9 mouse cellular contexts compared by ENCODE assay signal in the genomic region with DNA sequence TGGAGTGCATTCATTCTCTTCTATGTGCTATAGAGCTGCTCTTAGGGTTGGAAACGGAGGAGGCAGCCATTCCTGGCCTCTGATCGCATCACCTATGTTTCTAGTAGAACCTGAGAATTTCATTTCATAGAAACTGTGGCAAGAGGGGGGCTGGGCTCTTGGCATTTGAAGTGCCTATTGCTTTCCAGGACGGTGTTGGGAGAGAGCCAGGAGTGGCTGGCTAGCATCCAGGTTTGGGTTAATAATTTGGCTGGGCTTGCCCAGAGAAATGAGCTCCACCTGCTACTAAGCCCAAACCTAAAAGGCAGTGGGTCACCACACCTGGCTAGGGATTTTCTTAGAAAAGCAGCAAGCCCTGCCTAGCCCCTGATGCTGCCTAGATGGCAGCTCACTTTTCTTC. TPM values are rescaled to one million over a fixed set of nuclear protein-coding genes. Genes with fewer than 3 reads are reported as not detected.
A peak's percentile ranks its signal among the peaks of the same experiment; 100 is the strongest.
DNase-seq lines count a peak whose midpoint lies in the region; ATAC-seq lines count a peak whose summit lies in the region.
"Had no signal": no experiment of that assay in that cellular context is flagged by ENCODE, and none has a peak within 500 bp of the region (broad histone marks: within the 10 kb centered on the region; RNA-seq: fewer than 3 reads in every experiment).

No protein-coding gene starts in this region.

- H3K27me3 ChIP-seq in heart, embryonic 10.5 days (ENCODE audit: insufficient read depth, poor library complexity, severe bottlenecking), result no peaks in the 10 kb centered on the region
- no peaks in the 10 kb centered on the region for H3K27me3 ChIP-seq in heart, embryonic 12.5 days (replicated peaks)

- ATAC-seq in heart, embryonic 12.5 days (ENCODE audit: insufficient number of reproducible peaks, low FRiP score), result no peak
- ATAC-seq in erythroblast, adult 5-6 weeks (replicated peaks; ENCODE audit: low FRiP score, poor library complexity, severe bottlenecking), result no peak

- H3K36me3 ChIP-seq in heart, embryonic 10.5 days, result peaks cover 10% of the 10 kb centered on the region
- peaks cover 7% of the 10 kb centered on the region; the same call in 1 of the 2 replicates for H3K36me3 ChIP-seq in heart, embryonic 12.5 days

- WGBS in heart, embryonic 10.5 days, result 63% methylated on average over 3 of the region's 3 CpGs
- 44% methylated on average over 3 of the region's 3 CpGs for WGBS in heart, embryonic 12.5 days

- no peak for DNase-seq in heart, embryonic 10.5 days (ENCODE audit: low spot score)
- peak; percentile 41 for DNase-seq in Muller cell, postnatal 12 days (ENCODE audit: inconsistent ontology term)
- peak; percentile 97 to 98 for DNase-seq in cerebellum, postnatal 14 days
- peak; percentile 95 to 96 for DNase-seq in kidney, postnatal 36 days
- DNase-seq in lung, postnatal 4 days, result peak; percentile 85
- no peak for DNase-seq in natural killer cell, adult 2 months (ENCODE audit: low spot score in 2 of 2)

- H3K4me1 ChIP-seq in heart, embryonic 10.5 days, result peaks cover 76% of the 10 kb centered on the region
- H3K4me1 ChIP-seq in heart, embryonic 12.5 days (replicated peaks), result peaks cover 83% of the 10 kb centered on the region

- no peaks in the 10 kb centered on the region for H3K9me3 ChIP-seq in heart, embryonic 10.5 days
- H3K9me3 ChIP-seq in heart, embryonic 12.5 days (replicated peaks), result no peaks in the 10 kb centered on the region

- no peak overlapping the region for H3K4me3 ChIP-seq in heart, embryonic 10.5 days
- H3K4me3 ChIP-seq in heart, embryonic 12.5 days, result no peak overlapping the region

- H3K4me2 ChIP-seq in heart, embryonic 12.5 days, result no peak overlapping the region

- H3K27ac ChIP-seq in heart, embryonic 10.5 days, result peak overlapping the region; percentile 72; the same call in 1 of the 2 replicates
- H3K27ac ChIP-seq in heart, embryonic 12.5 days (ENCODE audit: poor library complexity, severe bottlenecking), result no peak overlapping the region

- H3K9ac ChIP-seq in heart, embryonic 12.5 days, result no peak overlapping the region

RNA-seq across cellular contexts. Expression of a gene that starts 18.2 kb away (rescaled TPM):
- polyA plus RNA-seq in heart, embryonic 10.5 days (2016; fragmentation: Nextera tagmentation; extraction: Ambion mirVana), result 8.6 and 10.6 TPM in 2 replicates
- polyA plus RNA-seq in heart, embryonic 12.5 days (2016; fragmentation: Nextera tagmentation; extraction: Ambion mirVana), result 6.5 and 7.0 TPM in 2 replicates
- 0.96 TPM in 1 of 2 replicates, not detected in the other for total RNA-seq in erythroblast, adult 5-6 weeks (2015; ENCODE audit: low replicate concordance)
- 0.14 and 0.60 TPM in 2 replicates for total RNA-seq in erythroblast, adult 5-6 weeks (2017; ENCODE audit: low replicate concordance)

RNA-seq across cellular contexts. Expression of a gene that starts 24.3 kb away (rescaled TPM):
- 7.3 and 7.7 TPM in 2 replicates for polyA plus RNA-seq in heart, embryonic 10.5 days (2016; fragmentation: Nextera tagmentation; extraction: Ambion mirVana)
- 8.3 and 9.0 TPM in 2 replicates for polyA plus RNA-seq in heart, embryonic 12.5 days (2016; fragmentation: Nextera tagmentation; extraction: Ambion mirVana)
- total RNA-seq in erythroblast, adult 5-6 weeks (2015; ENCODE audit: low replicate concordance), result 6.7 TPM in 1 of 2 replicates, not detected in the other
- 2.1 TPM in 1 of 2 replicates, not detected in the other for total RNA-seq in erythroblast, adult 5-6 weeks (2017; ENCODE audit: low replicate concordance)

RNA-seq across cellular contexts. Expression of a gene that starts 43.1 kb away (rescaled TPM):
- 0.28 and 0.49 TPM in 2 replicates for polyA plus RNA-seq in heart, embryonic 10.5 days (2016; fragmentation: Nextera tagmentation; extraction: Ambion mirVana)
- polyA plus RNA-seq in heart, embryonic 12.5 days (2016; fragmentation: Nextera tagmentation; extraction: Ambion mirVana), result 0.24 and 0.26 TPM in 2 replicates
- 1.3 TPM in 1 of 2 replicates, not detected in the other for total RNA-seq in erythroblast, adult 5-6 weeks (2015; ENCODE audit: low replicate concordance)
- total RNA-seq in erythroblast, adult 5-6 weeks (2017; ENCODE audit: low replicate concordance), result 0.28 TPM in 1 of 2 replicates, not detected in the other
- polyA plus RNA-seq: erythroblast, embryonic 14.5 days had no signal

RNA-seq across cellular contexts. Expression of a gene that starts 49.1 kb away (rescaled TPM):
- 341 and 377 TPM in 2 replicates for polyA plus RNA-seq in heart, embryonic 10.5 days (2016; fragmentation: Nextera tagmentation; extraction: Ambion mirVana)
- polyA plus RNA-seq in heart, embryonic 12.5 days (2016; fragmentation: Nextera tagmentation; extraction: Ambion mirVana), result 310 and 321 TPM in 2 replicates
- total RNA-seq in erythroblast, adult 5-6 weeks (2015; ENCODE audit: low replicate concordance), result 77.2 and 91.3 TPM in 2 replicates
- total RNA-seq in erythroblast, adult 5-6 weeks (2017; ENCODE audit: low replicate concordance), result 16.7 and 33.8 TPM in 2 replicates

Comparison
In these comparisons a context has a peak if more than half of its experiments do, and no peak if none do; other contexts are left out.
1. DNase-seq: peak in Muller cell, postnatal 12 days (single experiment), cerebellum, postnatal 14 days (2 of 2), kidney, postnatal 36 days (2 of 2) and lung, postnatal 4 days (2 of 2); none in heart, embryonic 10.5 days (single experiment) and natural killer cell, adult 2 months (0 of 2).